Mouse (Mus musculus) ES-E14 (cell line): ENCODE results near the gene Ccdc8.

Experiments
- CHD2 ChIP-seq: IDR thresholded peaks from 2 replicates; pipeline ENCODE4 v1.6.1; 2014; ENCODE audit warnings: mild to moderate bottlenecking, low read depth, low read length, inconsistent platforms
- ZC3H11A ChIP-seq: IDR thresholded peaks from 2 replicates; pipeline ENCODE4 v1.6.1; 2012; ENCODE audit warnings: low read depth, mild to moderate bottlenecking, inconsistent platforms, low read length, borderline replicate concordance

DNA sequence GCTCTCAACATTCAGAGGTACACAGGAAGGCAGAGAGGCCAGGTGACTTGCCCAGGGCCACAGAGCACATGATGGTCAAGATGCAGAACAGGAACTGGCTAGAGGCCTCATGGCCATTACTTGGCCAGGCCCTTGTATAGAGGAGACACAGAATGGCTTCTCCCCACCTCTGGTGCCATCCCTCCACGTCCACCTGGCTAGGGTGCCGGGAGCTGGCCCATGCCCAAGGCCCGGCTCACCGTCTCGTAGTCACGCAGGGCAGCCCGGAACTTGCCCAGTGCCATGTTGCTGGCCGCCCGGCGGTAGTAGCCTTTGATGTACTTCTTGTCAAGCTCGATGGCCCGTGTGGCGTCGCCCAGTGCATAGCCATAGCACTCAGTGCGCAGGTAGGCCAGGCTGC lies 29.7 kb downstream of the Ccdc8 start:
- TF ChIP-seq ZC3H11A (no peak), CHD2 (no peak)
